Mouse (Mus musculus) cerebellum, adult 2 months (tissue): ENCODE data around the gene Eed.

ENCODE experiments used
- CTCF ChIP-seq: fragments of 200-500 bp; IDR thresholded peaks from 2 replicates; pipeline ENCODE4 v1.5.1; 2011; ENCODE audit warnings: low read depth, mild to moderate bottlenecking, control low read depth, low read length, moderate library complexity, borderline replicate concordance; ENCODE audit not compliant: insufficient read depth
- POLR2A ChIP-seq: fragments of 200-500 bp; IDR thresholded peaks from 2 replicates; pipeline ENCODE4 v1.6.1; 2011; ENCODE audit warnings: low read length, control low read depth, borderline replicate concordance; ENCODE audit not compliant: insufficient read depth

DNA sequence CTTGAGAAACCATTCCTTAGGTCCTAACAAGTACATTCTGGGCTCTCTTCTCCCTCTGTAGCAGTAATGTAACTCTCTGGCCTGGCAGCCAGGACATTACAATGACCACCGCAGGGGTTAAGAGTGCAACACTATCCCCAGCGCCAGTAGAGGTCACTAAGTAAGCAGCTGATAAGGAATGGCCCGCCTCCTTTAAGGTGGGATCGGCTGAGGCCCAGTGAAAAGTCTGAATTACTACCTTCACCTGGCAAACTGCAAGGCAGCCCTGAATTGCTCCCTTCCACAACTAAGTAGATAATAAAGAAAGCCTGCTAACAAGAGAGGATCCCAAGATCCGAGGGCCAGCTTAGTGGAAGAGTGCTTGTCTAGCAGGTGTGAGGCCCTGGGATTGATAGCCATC is 23.5 kb downstream of the Eed start:
- no peak for TF ChIP-seq POLR2A
- TF ChIP-seq CTCF, result no peak
